Mouse (Mus musculus) cerebellum, adult 8-10 months (tissue): Measurements from ENCODE around the gene Coro2b.

Source experiments
- DNase-seq: peaks from one replicate; pipeline ENCODE4 v3.0.0; 2022

The Coro2b gene

GRCm38 (mm10) chr9:62536655-62537631 is at the start of gene Coro2b:
TSS of gene Coro2b (minus strand) at chr9:62537044.
- peak; percentile 78 for DNase-seq

- DNase-seq = no peak
These were observed 40.7 kb upstream of the Coro2b start for GRCm38 (mm10) chr9:62577558-62577957.

- no peak for DNase-seq
These were observed 32.3 kb upstream of the Coro2b start for GRCm38 (mm10) chr9:62569121-62569520.

- no peak for DNase-seq
These were observed 31.0 kb upstream of the Coro2b start for GRCm38 (mm10) chr9:62567818-62568217.

- no peak for DNase-seq
These were observed 25.4 kb upstream of the Coro2b start for GRCm38 (mm10) chr9:62562236-62562635.

- DNase-seq = no peak
These were observed 23.6 kb upstream of the Coro2b start for GRCm38 (mm10) chr9:62560432-62560831.

- peak; percentile 76 for DNase-seq
These were observed 23.2 kb upstream of the Coro2b start for GRCm38 (mm10) chr9:62560006-62560405.

- DNase-seq = peak; percentile 28
These were observed 22.6 kb upstream of the Coro2b start for GRCm38 (mm10) chr9:62559446-62559845.

GRCm38 (mm10) chr9:62558058-62558457 is 21.2 kb upstream of the Coro2b start:
- no peak for DNase-seq

- no peak for DNase-seq
These were observed 19.9 kb upstream of the Coro2b start for GRCm38 (mm10) chr9:62556748-62557147.

GRCm38 (mm10) chr9:62555258-62555856 is 18.5 kb upstream of the Coro2b start:
- peak; percentile 75 for DNase-seq

GRCm38 (mm10) chr9:62554606-62555005 is 17.8 kb upstream of the Coro2b start:
- DNase-seq = peak; percentile 22

- DNase-seq = peak; percentile 89
These were observed 16.6 kb upstream of the Coro2b start for GRCm38 (mm10) chr9:62553366-62553940.

- DNase-seq = peak; percentile 37
These were observed 14.7 kb upstream of the Coro2b start for GRCm38 (mm10) chr9:62551531-62551930.

- peak; percentile 96 for DNase-seq
These were observed 13.8 kb upstream of the Coro2b start for GRCm38 (mm10) chr9:62550661-62551093.

- DNase-seq = peak; percentile 98
These were observed 13.0 kb upstream of the Coro2b start for GRCm38 (mm10) chr9:62549809-62550208.

GRCm38 (mm10) chr9:62547476-62547875 is 10.6 kb upstream of the Coro2b start:
- peak; percentile 32 for DNase-seq

- peak; percentile 15 for DNase-seq
These were observed 8.0 kb upstream of the Coro2b start for GRCm38 (mm10) chr9:62544856-62545255.

- no peak for DNase-seq
These were observed 7.0 kb upstream of the Coro2b start for GRCm38 (mm10) chr9:62543878-62544277.

- DNase-seq = no peak
These were observed 4.8 kb upstream of the Coro2b start for GRCm38 (mm10) chr9:62541606-62542005.

GRCm38 (mm10) chr9:62541182-62541581 is 4.3 kb upstream of the Coro2b start:
- DNase-seq = no peak

GRCm38 (mm10) chr9:62540736-62541135 is 3.9 kb upstream of the Coro2b start:
- peak; percentile 90 for DNase-seq

- no peak for DNase-seq
These were observed 3.3 kb upstream of the Coro2b start for GRCm38 (mm10) chr9:62540166-62540565.
